Mouse (Mus musculus): ENCODE measurements around the gene Ascc2. TPM values are rescaled to one million over a fixed set of nuclear protein-coding genes. Genes with fewer than 3 reads are reported as not detected.

The Ascc2 gene
- polyA plus RNA-seq, 1 experiment from 2014 or later = 33.8 TPM

DNA sequence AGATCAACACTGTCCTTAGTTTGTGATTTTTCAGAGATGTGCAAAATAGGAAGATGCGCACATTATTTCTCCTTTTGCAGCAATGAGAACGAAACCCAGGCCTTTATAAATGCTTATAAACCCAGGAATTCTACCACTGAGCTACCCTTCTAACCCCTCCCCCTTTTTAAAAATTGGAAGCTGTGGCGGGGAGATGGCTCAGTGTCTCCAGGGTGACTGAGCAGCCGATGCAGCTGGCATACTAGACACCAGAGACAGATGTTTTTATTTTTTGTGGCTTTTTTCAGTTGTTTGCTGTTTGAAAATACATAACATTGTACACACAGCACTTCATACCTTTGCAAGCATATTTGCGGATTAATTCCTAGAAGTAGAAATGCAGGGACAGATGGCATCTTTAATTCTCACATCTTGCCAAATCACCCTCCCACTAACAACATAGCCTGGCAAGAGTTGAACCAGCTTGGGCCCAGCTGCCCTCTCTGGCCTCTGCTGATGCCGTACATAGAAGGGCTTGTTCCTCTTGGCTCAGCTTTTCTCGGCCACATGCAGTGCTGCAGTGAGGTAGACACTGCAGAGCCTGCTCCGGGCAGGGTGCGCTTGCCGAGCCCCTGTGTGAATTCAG, 24.4 kb downstream of the Ascc2 start:
- H3K9ac ChIP-seq (replicated peaks; ENCODE audit: low read depth, low read length) = no peak overlapping the region
- H3K9me3 ChIP-seq (ENCODE audit: control insufficient read depth, low read depth, low read length) = 0 out of 2 replicates have a peak, but pooled peaks cover under 1% of the 10 kb centered on the region
- H3K4me2 ChIP-seq (replicated peaks; ENCODE audit: low read depth, low read length) = no peak overlapping the region
- H3K27ac ChIP-seq (ENCODE audit: low read length) = no peak overlapping the region
- peaks cover 22% of the 10 kb centered on the region for H3K36me3 ChIP-seq (ENCODE audit: control insufficient read depth, insufficient read depth, low read length)
- WGBS = 87% methylated on average over 10 of the region's 10 CpGs
- ATAC-seq (ENCODE audit: insufficient number of reproducible peaks, insufficient read depth, low FRiP score, low read depth) = no peak
- H3K4me3 ChIP-seq (ENCODE audit: low read depth, low read length) = no peak overlapping the region
- H3K27me3 ChIP-seq (ENCODE audit: control insufficient read depth, insufficient read depth, low read length) = no peaks in the 10 kb centered on the region
- H3K4me1 ChIP-seq (ENCODE audit: control insufficient read depth, insufficient read depth, low read length) = no peaks in the 10 kb centered on the region

DNA sequence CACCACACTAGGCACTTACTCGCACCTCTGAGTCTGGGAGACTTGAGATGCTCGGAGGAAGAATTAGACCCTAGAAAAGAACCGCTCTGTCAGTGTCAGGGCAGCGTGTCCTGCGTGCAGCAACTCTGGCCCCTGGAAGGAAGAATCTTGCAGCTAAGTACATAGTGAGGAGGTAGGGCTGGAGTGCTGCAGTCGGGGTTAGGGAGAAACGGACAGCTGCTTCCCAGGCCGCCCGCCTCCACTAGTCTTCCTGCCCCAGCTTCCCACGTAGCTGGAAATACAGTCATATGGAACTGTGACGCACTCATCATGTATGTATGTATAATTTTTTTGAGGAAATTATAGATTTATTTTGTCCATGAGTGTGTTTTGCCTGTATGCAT, 24.9 kb downstream of the Ascc2 start:
- ATAC-seq (ENCODE audit: insufficient number of reproducible peaks, insufficient read depth, low FRiP score, low read depth) = no peak
- Histone ChIP-seq H3K4me2 (replicated peaks; ENCODE audit: low read depth, low read length) (no peak overlapping the region), H3K9me3 (ENCODE audit: control insufficient read depth, low read depth, low read length) (0 out of 2 replicates have a peak, but pooled peaks cover 3% of the 10 kb centered on the region), H3K4me3 (ENCODE audit: low read depth, low read length) (no peak overlapping the region), H3K36me3 (ENCODE audit: control insufficient read depth, insufficient read depth, low read length) (peaks cover 22% of the 10 kb centered on the region), H3K27me3 (ENCODE audit: control insufficient read depth, insufficient read depth, low read length) (no peaks in the 10 kb centered on the region), H3K27ac (ENCODE audit: low read length) (no peak overlapping the region), H3K9ac (replicated peaks; ENCODE audit: low read depth, low read length) (no peak overlapping the region), H3K4me1 (ENCODE audit: control insufficient read depth, insufficient read depth, low read length) (no peaks in the 10 kb centered on the region)
- WGBS = 90% methylated on average over 11 of the region's 11 CpGs

- Histone ChIP-seq H3K27me3 (ENCODE audit: control insufficient read depth, insufficient read depth, low read length) (no peaks in the 10 kb centered on the region), H3K9ac (replicated peaks; ENCODE audit: low read depth, low read length) (no peak overlapping the region), H3K36me3 (ENCODE audit: control insufficient read depth, insufficient read depth, low read length) (peaks cover 13% of the 10 kb centered on the region), H3K9me3 (ENCODE audit: control insufficient read depth, low read depth, low read length) (0 out of 2 replicates have a peak, but pooled peaks cover 3% of the 10 kb centered on the region), H3K4me3 (ENCODE audit: low read depth, low read length) (no peak overlapping the region), H3K4me1 (ENCODE audit: control insufficient read depth, insufficient read depth, low read length) (no peaks in the 10 kb centered on the region), H3K27ac (ENCODE audit: low read length) (no peak overlapping the region), H3K4me2 (replicated peaks; ENCODE audit: low read depth, low read length) (no peak overlapping the region)
- no peak for ATAC-seq (ENCODE audit: insufficient number of reproducible peaks, insufficient read depth, low FRiP score, low read depth)
- WGBS = 86% methylated on average over 4 of the region's 4 CpGs
Observed at GRCm38 (mm10) chr11:4671736-4672135, 34.2 kb downstream of the Ascc2 start.

DNA sequence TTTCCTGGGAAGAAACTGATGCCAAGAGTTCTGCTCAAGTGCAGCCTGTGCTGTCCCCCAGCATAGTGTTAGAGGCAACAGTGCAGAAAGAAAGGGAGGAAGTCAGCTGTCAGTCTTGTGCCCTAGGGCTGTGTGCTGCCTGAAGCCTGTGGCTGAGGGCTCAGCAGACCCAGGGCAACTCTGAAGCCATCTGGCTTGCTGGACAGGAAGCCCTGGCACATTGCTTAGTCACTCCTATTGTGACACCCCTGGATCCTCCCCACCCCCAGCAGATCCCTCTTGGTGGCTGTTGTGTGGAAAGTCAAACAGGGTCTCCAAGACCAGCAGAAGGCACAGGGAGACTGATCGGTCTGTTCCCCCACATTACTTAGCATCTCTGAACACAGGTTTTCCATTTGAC, 37.0 kb downstream of the Ascc2 start:
- Histone ChIP-seq H3K9me3 (ENCODE audit: control insufficient read depth, low read depth, low read length) (no peaks in the 10 kb centered on the region), H3K27ac (ENCODE audit: low read length) (peak overlapping the region; percentile 72), H3K36me3 (ENCODE audit: control insufficient read depth, insufficient read depth, low read length) (peaks cover 15% of the 10 kb centered on the region), H3K9ac (replicated peaks; ENCODE audit: low read depth, low read length) (no peak overlapping the region), H3K4me3 (ENCODE audit: low read depth, low read length) (no peak overlapping the region), H3K4me2 (replicated peaks; ENCODE audit: low read depth, low read length) (no peak overlapping the region), H3K27me3 (ENCODE audit: control insufficient read depth, insufficient read depth, low read length) (no peaks in the 10 kb centered on the region), H3K4me1 (ENCODE audit: control insufficient read depth, insufficient read depth, low read length) (no peaks in the 10 kb centered on the region)
- WGBS = 75% methylated on average over 1 of the region's 1 CpGs
- no peak for ATAC-seq (ENCODE audit: insufficient number of reproducible peaks, insufficient read depth, low FRiP score, low read depth)

GRCm38 (mm10) chr11:4675126-4675562, 37.6 kb downstream of the Ascc2 start:
- Histone ChIP-seq H3K27ac (ENCODE audit: low read length) (peak overlapping the region; percentile 72; the same call in 1 of the 2 replicates), H3K4me2 (replicated peaks; ENCODE audit: low read depth, low read length) (no peak overlapping the region), H3K36me3 (ENCODE audit: control insufficient read depth, insufficient read depth, low read length) (peaks cover 20% of the 10 kb centered on the region), H3K27me3 (ENCODE audit: control insufficient read depth, insufficient read depth, low read length) (no peaks in the 10 kb centered on the region), H3K4me3 (ENCODE audit: low read depth, low read length) (no peak overlapping the region), H3K9me3 (ENCODE audit: control insufficient read depth, low read depth, low read length) (no peaks in the 10 kb centered on the region), H3K9ac (replicated peaks; ENCODE audit: low read depth, low read length) (no peak overlapping the region), H3K4me1 (ENCODE audit: control insufficient read depth, insufficient read depth, low read length) (no peaks in the 10 kb centered on the region)
- 53% methylated on average over 6 of the region's 6 CpGs for WGBS
- ATAC-seq (ENCODE audit: insufficient number of reproducible peaks, insufficient read depth, low FRiP score, low read depth) = peak; percentile 84

DNA sequence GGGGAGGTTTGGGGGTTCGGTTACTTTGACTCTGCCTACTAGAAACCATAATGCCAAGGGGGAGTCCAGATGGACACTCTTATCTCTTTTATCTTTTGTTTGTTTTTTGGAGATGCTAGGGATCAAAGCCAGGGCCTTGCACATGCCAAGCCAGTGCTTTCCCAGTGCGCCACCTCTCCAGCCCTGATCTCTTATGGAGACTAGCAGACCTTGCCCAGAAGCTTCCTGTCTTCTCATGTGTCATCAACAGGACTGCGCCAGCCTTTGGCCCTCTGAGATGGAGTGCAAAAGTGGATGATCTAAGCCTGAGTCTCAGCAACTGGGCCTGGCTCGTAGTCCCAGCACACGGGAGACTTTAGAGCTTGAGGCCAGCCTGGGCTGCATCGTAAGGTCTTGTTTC, 38.1 kb downstream of the Ascc2 start:
- WGBS = 80% methylated on average over 6 of the region's 6 CpGs
- Histone ChIP-seq H3K4me3 (ENCODE audit: low read depth, low read length) (no peak overlapping the region), H3K4me2 (replicated peaks; ENCODE audit: low read depth, low read length) (no peak overlapping the region), H3K27me3 (ENCODE audit: control insufficient read depth, insufficient read depth, low read length) (no peaks in the 10 kb centered on the region), H3K27ac (ENCODE audit: low read length) (peak overlapping the region; percentile 61; the same call in 1 of the 2 replicates), H3K9me3 (ENCODE audit: control insufficient read depth, low read depth, low read length) (no peaks in the 10 kb centered on the region), H3K9ac (replicated peaks; ENCODE audit: low read depth, low read length) (no peak overlapping the region), H3K36me3 (ENCODE audit: control insufficient read depth, insufficient read depth, low read length) (peaks cover 21% of the 10 kb centered on the region), H3K4me1 (ENCODE audit: control insufficient read depth, insufficient read depth, low read length) (no peaks in the 10 kb centered on the region)
- no peak for ATAC-seq (ENCODE audit: insufficient number of reproducible peaks, insufficient read depth, low FRiP score, low read depth)

DNA sequence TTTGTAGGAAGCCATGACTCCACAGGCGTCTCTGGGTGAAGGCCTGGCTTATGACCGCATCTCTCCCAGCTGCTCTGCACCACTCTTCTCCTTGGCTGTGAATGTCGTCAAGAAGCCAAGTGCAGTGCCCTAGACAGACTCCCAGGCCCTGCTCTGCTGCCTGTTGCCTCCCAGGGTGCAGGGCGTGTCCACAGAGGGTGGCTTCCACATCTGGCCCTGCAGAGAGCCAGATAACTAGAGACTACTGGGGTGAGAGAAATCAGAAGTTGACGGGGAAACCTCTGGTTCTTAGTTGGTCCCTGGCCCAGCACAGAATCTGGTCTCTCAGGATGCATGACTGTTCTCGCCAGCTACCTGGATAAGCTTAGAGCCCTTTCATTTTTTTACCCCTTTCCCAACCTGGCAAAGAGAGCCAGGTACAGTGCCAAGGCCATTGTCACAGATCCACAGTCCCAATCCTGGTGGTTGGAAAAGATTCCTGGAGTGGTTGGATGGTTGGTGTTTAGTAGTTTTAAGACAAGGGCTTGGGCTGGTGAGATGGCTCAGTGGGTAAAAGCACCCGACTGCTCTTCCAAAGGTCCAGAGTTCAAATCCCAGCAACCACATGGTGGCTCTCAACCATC, 39.8 kb downstream of the Ascc2 start:
- no peaks in the 10 kb centered on the region for H3K9me3 ChIP-seq (ENCODE audit: control insufficient read depth, low read depth, low read length)
- H3K27ac ChIP-seq (ENCODE audit: low read length) = no peak overlapping the region
- no peak overlapping the region for H3K9ac ChIP-seq (replicated peaks; ENCODE audit: low read depth, low read length)
- H3K4me3 ChIP-seq (ENCODE audit: low read depth, low read length) = no peak overlapping the region
- H3K4me1 ChIP-seq (ENCODE audit: control insufficient read depth, insufficient read depth, low read length) = no peaks in the 10 kb centered on the region
- H3K36me3 ChIP-seq (ENCODE audit: control insufficient read depth, insufficient read depth, low read length) = peaks cover 25% of the 10 kb centered on the region
- H3K27me3 ChIP-seq (ENCODE audit: control insufficient read depth, insufficient read depth, low read length) = no peaks in the 10 kb centered on the region
- peak; percentile 30; the same call in 1 of the 2 replicates for ATAC-seq (ENCODE audit: insufficient number of reproducible peaks, insufficient read depth, low FRiP score, low read depth)
- WGBS = 83% methylated on average over 7 of the region's 7 CpGs
- no peak overlapping the region for H3K4me2 ChIP-seq (replicated peaks; ENCODE audit: low read depth, low read length)

- 70% methylated on average over 13 of the region's 13 CpGs for WGBS
- H3K27ac ChIP-seq (ENCODE audit: low read length) = no peak overlapping the region
- H3K36me3 ChIP-seq (ENCODE audit: control insufficient read depth, insufficient read depth, low read length) = peaks cover 22% of the 10 kb centered on the region
- no peak overlapping the region for H3K9ac ChIP-seq (replicated peaks; ENCODE audit: low read depth, low read length)
- no peaks in the 10 kb centered on the region for H3K4me1 ChIP-seq (ENCODE audit: control insufficient read depth, insufficient read depth, low read length)
- H3K4me3 ChIP-seq (ENCODE audit: low read depth, low read length) = no peak overlapping the region
- no peaks in the 10 kb centered on the region for H3K9me3 ChIP-seq (ENCODE audit: control insufficient read depth, low read depth, low read length)
- no peaks in the 10 kb centered on the region for H3K27me3 ChIP-seq (ENCODE audit: control insufficient read depth, insufficient read depth, low read length)
- no peak overlapping the region for H3K4me2 ChIP-seq (replicated peaks; ENCODE audit: low read depth, low read length)
- no peak for ATAC-seq (ENCODE audit: insufficient number of reproducible peaks, insufficient read depth, low FRiP score, low read depth)
Observed at GRCm38 (mm10) chr11:4678700-4679440, 41.3 kb downstream of the Ascc2 start.

All from stomach, embryonic 14.5 days (tissue).